Mouse (Mus musculus): ENCODE results near the gene Susd1. TPM values are rescaled to one million over a fixed set of nuclear protein-coding genes. Genes with fewer than 3 reads are reported as not detected.

The Susd1 gene
- polyA plus RNA-seq, 1 experiment, result 2.8 TPM

DNA sequence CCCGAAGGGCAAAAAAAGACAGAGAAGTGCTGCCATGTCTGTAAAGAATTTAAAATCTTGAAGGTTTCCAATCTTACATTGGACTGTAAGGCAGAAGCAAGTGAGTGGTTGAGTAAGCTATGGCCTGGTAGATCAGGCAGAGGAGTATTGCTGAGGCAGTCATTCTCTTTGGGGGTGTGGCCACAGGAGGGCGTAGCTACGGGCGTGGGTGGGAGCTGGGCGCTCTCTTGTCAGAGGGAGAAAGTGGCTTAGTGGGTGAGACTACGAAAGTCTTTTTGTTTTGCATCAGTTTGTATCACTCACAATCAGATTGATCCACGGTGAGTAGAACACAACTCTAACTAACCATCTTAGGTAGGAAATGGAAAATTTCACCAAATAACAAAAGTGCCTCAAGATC, 160.0 kb downstream of the Susd1 start:
- TF ChIP-seq GATA1 (IDR thresholded peaks at IDR 0.05; ENCODE audit: low read length), result no peak

DNA sequence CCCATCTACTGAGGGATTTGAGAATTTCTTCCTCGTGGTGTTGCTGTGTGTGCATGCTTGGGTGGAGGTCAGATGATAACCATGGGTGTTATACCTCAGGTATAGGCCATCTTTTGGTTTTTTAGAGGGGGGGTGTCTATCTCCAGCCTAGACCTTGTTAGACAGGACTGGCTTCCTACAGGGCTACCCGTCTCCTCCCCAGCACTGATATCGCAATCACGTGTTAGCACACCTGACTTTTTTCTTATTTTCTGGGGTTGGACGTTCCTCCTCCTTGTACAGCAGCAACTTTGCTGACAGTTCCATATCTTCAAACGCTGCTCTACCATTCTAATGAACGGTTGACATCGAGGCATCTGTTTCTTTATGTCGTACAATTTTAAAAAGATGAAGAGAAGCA, 160.5 kb downstream of the Susd1 start:
- TF ChIP-seq GATA1 (IDR thresholded peaks at IDR 0.05; ENCODE audit: low read length), result no peak

DNA sequence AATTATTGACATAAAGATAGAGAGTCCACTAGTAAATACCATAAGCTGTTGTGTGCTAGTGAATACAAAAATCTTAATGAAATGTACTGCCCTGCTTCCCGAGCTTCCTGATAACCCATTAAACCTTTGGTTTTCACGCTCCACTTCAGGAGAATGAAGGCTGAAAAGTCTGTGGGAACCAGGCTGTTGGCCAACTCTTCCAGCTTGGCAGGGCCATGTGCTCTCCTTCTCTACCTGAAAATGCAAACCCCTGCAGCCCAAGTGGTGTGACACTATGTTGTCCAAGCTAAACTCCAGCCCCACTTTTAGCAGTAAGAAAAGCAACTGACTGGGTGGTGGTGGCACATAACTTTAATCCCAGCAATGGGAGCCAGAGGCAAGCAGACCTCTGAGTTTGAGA, 162.5 kb downstream of the Susd1 start:
- no peak for TF ChIP-seq GATA1 (IDR thresholded peaks at IDR 0.05; ENCODE audit: low read length)

DNA sequence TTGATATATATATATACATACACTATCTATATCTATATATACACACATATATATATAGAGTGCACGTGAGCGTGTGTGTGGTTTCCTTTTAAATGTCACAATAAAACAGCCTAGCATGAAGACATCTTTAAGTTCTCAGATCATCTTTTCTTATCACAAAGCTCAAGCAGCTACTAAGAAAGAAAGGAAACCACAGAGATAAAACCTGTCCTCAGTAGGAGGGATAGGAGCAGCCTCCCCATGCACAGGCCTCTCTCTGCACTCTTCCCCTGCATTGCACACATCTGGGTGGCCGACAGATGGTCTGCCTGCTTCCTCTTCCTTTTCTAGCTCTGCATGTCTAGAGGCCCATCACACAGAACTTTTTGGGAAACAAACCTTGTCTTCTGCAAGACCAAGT, 162.9 kb downstream of the Susd1 start:
- peak; percentile 94 for TF ChIP-seq GATA1 (IDR thresholded peaks at IDR 0.05; ENCODE audit: low read length)

DNA sequence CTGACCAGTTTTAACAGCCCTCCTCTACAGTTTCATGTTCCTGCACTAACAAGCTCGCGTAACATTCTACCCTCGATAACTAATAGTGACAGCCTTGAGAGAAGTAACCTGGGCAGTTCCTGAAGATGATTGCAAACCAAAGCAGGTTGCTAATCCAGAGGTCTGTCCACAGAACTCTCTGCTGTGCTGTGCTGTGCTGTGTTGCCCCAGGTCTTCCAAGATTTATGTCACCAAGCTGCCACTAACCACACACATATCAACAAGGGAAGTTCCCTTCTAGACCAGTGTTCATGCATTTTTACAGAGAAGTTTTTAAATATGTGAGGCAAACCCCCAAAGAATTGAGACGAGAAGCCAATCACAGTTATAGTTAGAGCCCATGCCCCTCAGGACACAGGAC, 164.3 kb downstream of the Susd1 start:
- TF ChIP-seq GATA1 (IDR thresholded peaks at IDR 0.05; ENCODE audit: low read length), result no peak

DNA sequence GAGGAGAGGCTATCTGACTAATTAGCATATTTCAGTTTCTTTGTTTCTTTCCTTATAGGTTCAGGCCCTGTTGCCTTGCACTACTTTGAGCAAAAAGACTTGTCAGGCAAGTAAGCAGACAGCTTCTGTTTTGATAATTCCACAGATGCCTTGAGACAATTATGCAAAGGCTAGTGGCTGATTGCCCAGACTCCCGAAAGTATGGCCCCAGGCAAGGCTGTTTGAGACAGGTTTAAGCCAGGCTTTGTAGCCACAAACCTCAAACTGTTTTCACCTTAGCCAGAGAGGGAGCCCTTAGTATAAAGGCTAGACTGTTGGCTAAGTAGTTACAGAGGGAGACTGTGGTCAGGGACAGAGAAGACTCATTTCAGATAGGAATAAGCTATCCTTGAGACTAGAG, 165.1 kb downstream of the Susd1 start:
- TF ChIP-seq GATA1 (IDR thresholded peaks at IDR 0.05; ENCODE audit: low read length), result no peak

DNA sequence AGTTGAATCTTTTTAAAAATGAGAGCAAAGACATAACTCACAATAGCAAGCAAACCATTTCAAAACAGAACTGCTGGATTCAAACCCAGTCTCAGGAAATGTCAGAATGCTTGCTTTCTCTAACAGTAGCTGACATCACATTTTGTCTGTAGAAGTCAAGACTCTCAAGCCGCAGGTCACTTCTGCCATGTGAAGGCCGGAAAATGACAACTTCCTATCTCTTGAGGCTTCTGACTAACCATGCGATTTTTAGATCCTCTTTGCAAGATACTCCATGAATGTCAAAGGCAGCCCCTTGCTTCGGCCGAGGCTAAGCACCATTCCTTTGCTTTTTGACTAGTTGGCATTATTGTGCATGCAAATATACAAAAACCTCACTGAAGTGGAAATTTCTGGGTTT, 172.8 kb downstream of the Susd1 start:
- TF ChIP-seq GATA1 (IDR thresholded peaks at IDR 0.05; ENCODE audit: low read length), result no peak

DNA sequence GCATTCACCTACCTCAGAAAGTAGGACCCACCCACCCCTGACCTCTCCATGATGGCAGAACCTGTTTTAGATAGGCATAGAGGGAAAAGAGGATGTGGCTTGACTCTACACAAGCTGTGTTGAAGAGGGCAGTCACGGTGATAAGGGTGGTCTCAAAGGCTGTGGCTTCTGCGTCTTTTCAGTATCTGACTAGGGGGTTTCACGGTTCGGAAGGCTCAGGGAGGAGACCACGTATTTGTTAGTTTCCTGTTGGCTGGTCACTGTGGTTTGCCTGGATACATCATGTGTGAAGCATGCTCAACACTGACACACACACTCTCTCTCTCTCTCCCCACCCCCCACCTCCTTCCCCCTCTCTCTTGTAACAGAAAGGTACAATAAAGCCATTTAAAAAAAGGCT, 173.3 kb downstream of the Susd1 start:
- TF ChIP-seq GATA1 (IDR thresholded peaks at IDR 0.05; ENCODE audit: low read length), result no peak

Other genes starting within 250 kb of the Susd1 start
- gene Ugcg, start 249.4 kb downstream of the Susd1 start, polyA plus RNA-seq (2012), result 90.3 and 143 TPM in 2 replicates
- gene Ptbp3, start 110.7 kb upstream of the Susd1 start, polyA plus RNA-seq (2012), result 83.2 and 94.6 TPM in 2 replicates
- 1.8 and 2.6 TPM in 2 replicates for gene Hsdl2, start 142.9 kb upstream of the Susd1 start, polyA plus RNA-seq (2012)
- 5.7 and 7.5 TPM in 2 replicates for gene E130308A19Rik, start 187.6 kb upstream of the Susd1 start, polyA plus RNA-seq (2012)

Data from G1E-ER4 (cell line).